Mouse (Mus musculus): ENCODE data around the gene Nkap.

GRCm38 (mm10) chrX:37191105-37191743 lies 64.6 kb downstream of the Nkap start, which contains the start of the genes Ndufa1 and Rnf113a1:
- no peak for TF ChIP-seq EP300 (IDR thresholded peaks at IDR 0.05; ENCODE audit: low read depth)
- TF ChIP-seq CTCF (IDR thresholded peaks at IDR 0.05; ENCODE audit: low read depth), result no peak
